Mouse (Mus musculus): ENCODE measurements around the gene Scrn3. TPM values are rescaled to one million over a fixed set of nuclear protein-coding genes. Genes with fewer than 3 reads are reported as not detected.

Scrn3 gene
- polyA plus RNA-seq, 1 experiment from 2014 or later, result 8.4 TPM

DNA sequence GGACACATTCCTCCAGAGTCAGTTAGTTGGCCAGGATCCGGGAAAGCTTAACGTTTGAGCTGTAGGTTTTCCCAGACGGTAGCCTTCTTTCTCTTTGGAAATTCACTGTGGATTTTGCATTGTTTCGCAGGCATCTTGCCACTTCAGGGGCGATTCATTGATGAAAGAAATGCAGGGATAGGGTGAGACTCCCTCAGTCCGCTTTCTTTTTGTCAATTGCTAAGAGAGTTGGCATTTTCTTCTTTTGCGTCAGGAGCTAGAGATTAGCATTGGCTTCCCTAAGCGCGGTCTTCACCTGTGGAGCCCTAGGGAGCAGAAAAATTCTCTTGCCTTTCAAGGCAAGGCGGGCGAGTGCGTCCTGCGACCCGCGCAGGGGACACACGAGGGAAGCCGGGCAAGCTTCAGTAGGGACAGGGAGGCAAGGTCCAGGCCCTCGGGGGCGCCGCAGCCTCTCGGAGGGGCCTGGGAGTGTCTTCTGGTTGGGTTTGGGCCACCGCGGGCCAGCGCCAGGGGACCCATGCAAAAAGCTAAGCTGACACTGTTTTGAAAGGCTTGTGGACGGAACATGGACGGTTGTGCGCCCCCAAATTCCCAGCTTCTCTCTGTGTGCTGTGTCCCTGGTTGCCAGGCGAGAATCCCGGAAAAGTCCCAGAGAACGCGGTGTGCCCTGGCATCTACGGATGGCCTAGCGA lies 31.9 kb upstream of the Scrn3 start:
- Histone ChIP-seq H3K4me1 (ENCODE audit: control insufficient read depth, insufficient read depth, low read depth, low read length) (peaks cover 4% of the 10 kb centered on the region), H3K27me3 (replicated peaks; ENCODE audit: control insufficient read depth, insufficient read depth, low read length) (peaks cover 10% of the 10 kb centered on the region), H3K9ac (ENCODE audit: low read depth, low read length) (no peak overlapping the region), H3K4me2 (ENCODE audit: low read length) (no peak overlapping the region), H3K27ac (ENCODE audit: low read depth, low read length) (no peak overlapping the region), H3K36me3 (ENCODE audit: control insufficient read depth, insufficient read depth, low read length) (no peaks in the 10 kb centered on the region), H3K9me3 (ENCODE audit: control insufficient read depth, low read length) (no peaks in the 10 kb centered on the region), H3K4me3 (ENCODE audit: low read length) (no peak overlapping the region)
- no peak for ATAC-seq
- WGBS, result 3% methylated on average over 33 of the region's 33 CpGs

DNA sequence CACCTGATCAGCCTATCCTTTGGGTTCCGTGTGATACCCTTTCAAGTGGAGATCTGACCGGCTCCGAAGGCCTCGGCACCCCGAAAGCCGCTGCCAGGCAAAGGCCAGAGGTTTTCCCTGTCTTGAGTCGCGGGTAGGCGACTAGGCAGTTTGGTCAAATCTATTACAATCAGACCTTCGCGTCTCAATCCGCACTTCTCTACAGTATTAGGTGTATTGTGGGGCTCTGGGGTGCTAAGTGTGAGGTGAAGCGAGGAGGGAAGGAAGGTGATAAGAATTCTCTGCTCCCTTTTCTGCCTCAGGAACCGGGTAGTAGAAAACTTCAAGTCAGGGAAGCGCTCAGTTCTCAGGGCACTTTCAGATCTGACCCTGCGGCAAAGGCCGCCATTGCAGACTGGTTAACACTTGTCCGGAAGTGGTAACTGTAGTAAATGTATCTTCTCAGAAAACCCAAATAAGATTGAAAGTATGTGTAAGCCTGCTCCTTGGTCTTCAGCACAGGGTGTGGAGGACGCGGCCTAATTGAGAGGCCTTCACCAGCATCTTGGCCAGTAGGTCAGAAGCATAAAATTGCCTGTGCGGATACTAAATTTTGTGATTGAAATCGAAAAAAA lies 31.2 kb upstream of the Scrn3 start:
- H3K4me3 ChIP-seq (ENCODE audit: low read length), result no peak overlapping the region
- no peak overlapping the region for H3K27ac ChIP-seq (ENCODE audit: low read depth, low read length)
- no peaks in the 10 kb centered on the region for H3K9me3 ChIP-seq (ENCODE audit: control insufficient read depth, low read length)
- H3K27me3 ChIP-seq (replicated peaks; ENCODE audit: control insufficient read depth, insufficient read depth, low read length), result peaks cover 10% of the 10 kb centered on the region
- peaks cover 4% of the 10 kb centered on the region for H3K4me1 ChIP-seq (ENCODE audit: control insufficient read depth, insufficient read depth, low read depth, low read length)
- no peaks in the 10 kb centered on the region for H3K36me3 ChIP-seq (ENCODE audit: control insufficient read depth, insufficient read depth, low read length)
- no peak for ATAC-seq
- H3K9ac ChIP-seq (ENCODE audit: low read depth, low read length), result no peak overlapping the region
- 18% methylated on average over 22 of the region's 22 CpGs for WGBS
- H3K4me2 ChIP-seq (ENCODE audit: low read length), result no peak overlapping the region

DNA sequence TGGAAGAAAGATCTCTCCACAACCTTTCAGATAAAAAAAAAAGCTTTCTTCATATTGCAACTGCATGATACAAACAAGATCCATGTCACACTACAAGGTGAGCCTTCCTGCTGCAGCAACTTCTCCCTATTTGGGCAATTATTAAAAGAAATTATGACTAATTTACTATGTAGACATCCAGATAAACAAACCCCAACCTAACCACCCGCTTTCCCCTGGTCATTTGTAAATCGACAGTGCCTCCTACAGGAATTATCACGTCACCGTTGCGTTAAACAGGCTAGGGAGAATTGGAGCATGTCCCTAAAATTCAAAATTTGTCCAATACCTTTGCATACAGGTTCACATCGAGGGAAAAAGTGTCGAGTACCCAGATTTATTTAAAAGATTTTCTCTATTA lies 30.7 kb upstream of the Scrn3 start:
- H3K36me3 ChIP-seq (ENCODE audit: control insufficient read depth, insufficient read depth, low read length), result no peaks in the 10 kb centered on the region
- ATAC-seq, result no peak
- no peak overlapping the region for H3K27ac ChIP-seq (ENCODE audit: low read depth, low read length)
- H3K9ac ChIP-seq (ENCODE audit: low read depth, low read length), result no peak overlapping the region
- no peak overlapping the region for H3K4me2 ChIP-seq (ENCODE audit: low read length)
- H3K4me1 ChIP-seq (ENCODE audit: control insufficient read depth, insufficient read depth, low read depth, low read length), result peaks cover 4% of the 10 kb centered on the region
- H3K9me3 ChIP-seq (ENCODE audit: control insufficient read depth, low read length), result no peaks in the 10 kb centered on the region
- no peak overlapping the region for H3K4me3 ChIP-seq (ENCODE audit: low read length)
- 7% methylated on average over 7 of the region's 7 CpGs for WGBS
- H3K27me3 ChIP-seq (replicated peaks; ENCODE audit: control insufficient read depth, insufficient read depth, low read length), result peaks cover 10% of the 10 kb centered on the region

DNA sequence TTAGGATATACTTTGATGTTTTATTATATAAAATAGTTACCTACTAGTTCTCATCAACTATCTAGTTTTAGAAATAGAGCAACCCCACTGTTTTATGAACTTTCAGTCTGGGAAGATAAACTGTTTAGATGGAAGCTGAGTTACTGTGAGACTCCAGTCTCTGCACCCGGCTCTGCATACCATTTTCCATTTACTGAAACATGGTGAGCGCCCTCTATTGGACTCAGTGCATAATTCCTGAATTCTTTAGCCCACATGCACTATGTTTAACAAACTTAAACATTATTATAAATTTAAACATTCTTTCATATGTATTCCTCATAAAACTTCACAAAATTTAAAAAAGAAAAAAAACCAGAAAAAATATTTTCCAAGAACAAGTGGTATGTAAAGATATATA lies 26.8 kb upstream of the Scrn3 start:
- Histone ChIP-seq H3K4me2 (ENCODE audit: low read length) (no peak overlapping the region), H3K27ac (ENCODE audit: low read depth, low read length) (no peak overlapping the region), H3K36me3 (ENCODE audit: control insufficient read depth, insufficient read depth, low read length) (0 out of 2 replicates have a peak, but pooled peaks cover 3% of the 10 kb centered on the region), H3K9ac (ENCODE audit: low read depth, low read length) (no peak overlapping the region), H3K4me1 (ENCODE audit: control insufficient read depth, insufficient read depth, low read depth, low read length) (no peaks in the 10 kb centered on the region), H3K9me3 (ENCODE audit: control insufficient read depth, low read length) (no peaks in the 10 kb centered on the region), H3K27me3 (replicated peaks; ENCODE audit: control insufficient read depth, insufficient read depth, low read length) (peaks cover 6% of the 10 kb centered on the region), H3K4me3 (ENCODE audit: low read length) (no peak overlapping the region)
- WGBS, result 5% methylated on average over 2 of the region's 2 CpGs
- no peak for ATAC-seq

DNA sequence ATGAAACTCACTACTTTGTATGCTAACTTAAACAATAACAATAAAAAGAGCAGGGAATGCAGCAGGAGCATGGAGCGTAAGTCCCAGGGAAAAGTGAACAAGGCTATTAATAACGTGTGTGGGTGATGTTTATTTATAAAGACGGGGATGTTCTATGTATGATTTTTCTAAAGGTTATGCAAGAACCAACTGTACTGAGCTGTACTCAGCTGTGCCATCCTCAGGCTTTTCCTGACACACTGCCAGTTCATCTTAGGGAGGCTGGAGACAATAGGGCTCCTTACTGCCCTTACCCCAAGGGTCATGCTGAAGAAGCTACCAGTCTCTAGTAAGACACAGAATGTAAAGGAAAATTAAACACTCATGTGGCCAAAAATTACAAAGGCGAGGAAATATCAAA lies 21.3 kb upstream of the Scrn3 start:
- no peak overlapping the region for H3K9ac ChIP-seq (ENCODE audit: low read depth, low read length)
- 89% methylated on average over 4 of the region's 4 CpGs for WGBS
- H3K9me3 ChIP-seq (ENCODE audit: control insufficient read depth, low read length), result no peaks in the 10 kb centered on the region
- no peak overlapping the region for H3K4me2 ChIP-seq (ENCODE audit: low read length)
- no peaks in the 10 kb centered on the region for H3K4me1 ChIP-seq (ENCODE audit: control insufficient read depth, insufficient read depth, low read depth, low read length)
- no peak overlapping the region for H3K27ac ChIP-seq (ENCODE audit: low read depth, low read length)
- ATAC-seq, result no peak
- H3K36me3 ChIP-seq (ENCODE audit: control insufficient read depth, insufficient read depth, low read length), result peaks cover 6% of the 10 kb centered on the region; the same call in 1 of the 2 replicates
- no peak overlapping the region for H3K4me3 ChIP-seq (ENCODE audit: low read length)
- H3K27me3 ChIP-seq (replicated peaks; ENCODE audit: control insufficient read depth, insufficient read depth, low read length), result no peaks in the 10 kb centered on the region

DNA sequence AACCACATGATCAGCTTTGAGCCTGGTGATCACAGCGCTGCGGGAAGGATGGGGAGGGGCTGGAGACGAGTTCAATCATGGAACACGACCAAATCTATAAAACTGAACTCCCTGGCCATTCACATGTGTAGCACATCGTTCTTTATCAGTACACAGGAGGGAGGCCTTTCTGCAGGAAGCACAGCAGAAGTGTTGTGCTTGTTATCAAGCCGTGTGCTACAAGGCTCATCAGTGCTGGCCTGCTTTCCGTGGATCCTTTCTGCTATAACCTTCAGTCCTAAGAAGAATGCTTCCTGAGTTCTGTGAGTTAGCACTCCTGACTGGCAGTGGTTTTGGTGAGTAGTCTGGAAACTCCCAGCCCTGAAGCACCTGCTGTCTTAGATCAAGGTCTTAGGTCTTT lies 17.4 kb upstream of the Scrn3 start:
- no peaks in the 10 kb centered on the region for H3K27me3 ChIP-seq (replicated peaks; ENCODE audit: control insufficient read depth, insufficient read depth, low read length)
- H3K4me2 ChIP-seq (ENCODE audit: low read length), result no peak overlapping the region
- H3K4me1 ChIP-seq (ENCODE audit: control insufficient read depth, insufficient read depth, low read depth, low read length), result no peaks in the 10 kb centered on the region
- no peak overlapping the region for H3K9ac ChIP-seq (ENCODE audit: low read depth, low read length)
- no peak overlapping the region for H3K27ac ChIP-seq (ENCODE audit: low read depth, low read length)
- H3K36me3 ChIP-seq (ENCODE audit: control insufficient read depth, insufficient read depth, low read length), result peaks cover 8% of the 10 kb centered on the region; the same call in 1 of the 2 replicates
- WGBS, result 87% methylated on average over 7 of the region's 7 CpGs
- no peaks in the 10 kb centered on the region for H3K9me3 ChIP-seq (ENCODE audit: control insufficient read depth, low read length)
- H3K4me3 ChIP-seq (ENCODE audit: low read length), result no peak overlapping the region
- ATAC-seq, result no peak

DNA sequence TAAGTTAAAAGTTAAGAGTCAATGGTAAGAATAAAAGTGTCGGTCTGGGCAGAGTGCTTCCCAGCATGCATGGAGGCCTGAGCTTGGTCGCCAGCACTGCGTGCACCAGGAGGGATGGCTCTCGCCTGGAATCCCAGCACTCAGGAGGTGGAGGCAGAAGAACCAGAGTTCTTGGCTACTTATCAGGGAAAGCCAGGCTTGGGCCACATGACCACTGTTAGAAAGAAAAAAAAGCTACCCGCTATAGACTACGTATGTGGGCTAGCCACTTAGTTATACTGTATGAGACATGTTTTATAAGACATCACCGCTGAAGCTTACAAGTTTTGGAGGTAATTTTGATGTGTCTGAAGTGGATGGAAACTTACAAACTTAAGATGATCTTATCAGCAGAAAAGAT lies 14.2 kb upstream of the Scrn3 start:
- no peaks in the 10 kb centered on the region for H3K4me1 ChIP-seq (ENCODE audit: control insufficient read depth, insufficient read depth, low read depth, low read length)
- peaks cover 12% of the 10 kb centered on the region; the same call in 1 of the 2 replicates for H3K36me3 ChIP-seq (ENCODE audit: control insufficient read depth, insufficient read depth, low read length)
- ATAC-seq, result no peak
- H3K9me3 ChIP-seq (ENCODE audit: control insufficient read depth, low read length), result no peaks in the 10 kb centered on the region
- H3K27ac ChIP-seq (ENCODE audit: low read depth, low read length), result no peak overlapping the region
- H3K9ac ChIP-seq (ENCODE audit: low read depth, low read length), result no peak overlapping the region
- H3K27me3 ChIP-seq (replicated peaks; ENCODE audit: control insufficient read depth, insufficient read depth, low read length), result no peaks in the 10 kb centered on the region
- WGBS, result 81% methylated on average over 7 of the region's 7 CpGs
- no peak overlapping the region for H3K4me2 ChIP-seq (ENCODE audit: low read length)
- no peak overlapping the region for H3K4me3 ChIP-seq (ENCODE audit: low read length)

DNA sequence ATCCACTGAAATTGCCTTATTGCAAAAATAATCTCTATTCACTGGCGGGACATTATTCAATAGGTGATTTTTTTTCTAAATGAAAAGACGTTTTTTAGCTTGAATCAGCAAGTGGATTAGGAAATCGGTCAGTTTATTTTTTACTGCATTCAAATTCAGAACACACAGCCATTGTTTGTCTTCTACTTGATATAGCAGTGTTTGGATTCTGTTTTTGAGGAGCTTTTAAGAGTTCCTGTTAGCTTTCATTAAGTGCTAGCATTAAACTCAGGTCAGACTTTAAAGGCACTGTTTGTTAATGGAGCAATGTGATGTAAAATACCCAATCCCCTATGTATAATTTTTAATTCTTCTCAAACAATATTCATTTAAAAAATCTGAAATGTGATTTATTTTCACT lies 13.6 kb upstream of the Scrn3 start:
- WGBS, result 75% methylated on average over 3 of the region's 3 CpGs
- no peak overlapping the region for H3K4me2 ChIP-seq (ENCODE audit: low read length)
- H3K36me3 ChIP-seq (ENCODE audit: control insufficient read depth, insufficient read depth, low read length), result peaks cover 12% of the 10 kb centered on the region; the same call in 1 of the 2 replicates
- no peak overlapping the region for H3K27ac ChIP-seq (ENCODE audit: low read depth, low read length)
- H3K9ac ChIP-seq (ENCODE audit: low read depth, low read length), result no peak overlapping the region
- H3K27me3 ChIP-seq (replicated peaks; ENCODE audit: control insufficient read depth, insufficient read depth, low read length), result no peaks in the 10 kb centered on the region
- H3K4me3 ChIP-seq (ENCODE audit: low read length), result no peak overlapping the region
- ATAC-seq, result no peak
- no peaks in the 10 kb centered on the region for H3K9me3 ChIP-seq (ENCODE audit: control insufficient read depth, low read length)
- no peaks in the 10 kb centered on the region for H3K4me1 ChIP-seq (ENCODE audit: control insufficient read depth, insufficient read depth, low read depth, low read length)

DNA sequence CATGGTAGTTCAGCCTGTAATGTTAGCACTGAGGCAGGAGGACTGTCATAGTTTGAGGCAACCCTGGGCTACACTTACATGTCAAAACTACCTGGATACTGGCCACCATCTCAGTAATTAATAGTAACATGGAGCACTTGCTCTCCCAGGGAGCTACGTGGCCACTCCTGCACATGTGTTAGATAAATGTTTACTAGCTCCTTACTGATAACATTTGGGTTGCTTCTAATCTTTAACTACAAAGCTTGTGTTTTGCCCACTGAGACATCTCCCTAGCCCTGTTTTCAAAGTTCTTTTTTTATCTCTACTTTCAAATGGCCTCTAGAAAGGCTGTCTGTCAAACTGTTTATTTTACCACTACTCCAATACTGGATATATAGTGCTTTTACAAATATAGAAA lies 10.4 kb upstream of the Scrn3 start:
- no peak for ATAC-seq
- H3K4me1 ChIP-seq (ENCODE audit: control insufficient read depth, insufficient read depth, low read depth, low read length), result no peaks in the 10 kb centered on the region
- H3K4me3 ChIP-seq (ENCODE audit: low read length), result no peak overlapping the region
- H3K9me3 ChIP-seq (ENCODE audit: control insufficient read depth, low read length), result no peaks in the 10 kb centered on the region
- peaks cover 22% of the 10 kb centered on the region for H3K36me3 ChIP-seq (ENCODE audit: control insufficient read depth, insufficient read depth, low read length)
- no peak overlapping the region for H3K27ac ChIP-seq (ENCODE audit: low read depth, low read length)
- 94% methylated on average over 1 of the region's 1 CpGs for WGBS
- H3K27me3 ChIP-seq (replicated peaks; ENCODE audit: control insufficient read depth, insufficient read depth, low read length), result no peaks in the 10 kb centered on the region
- H3K4me2 ChIP-seq (ENCODE audit: low read length), result no peak overlapping the region
- no peak overlapping the region for H3K9ac ChIP-seq (ENCODE audit: low read depth, low read length)
